Mouse (Mus musculus) liver, adult 2 months (tissue): ENCODE measurements around the gene Kap.

Experiments
- CTCF ChIP-seq: fragments of 200-500 bp; IDR thresholded peaks from 2 replicates; pipeline ENCODE4 v1.5.1; 2011; ENCODE audit warnings: low read depth, low read length, control low read depth
- POLR2A ChIP-seq: fragments of 200-500 bp; IDR thresholded peaks from 2 replicates; pipeline ENCODE4 v1.6.1; 2011; ENCODE audit warnings: low read length, control low read depth; ENCODE audit not compliant: insufficient read depth; ENCODE audit errors: extremely low read depth

GRCm38 (mm10) chr6:133875906-133876462 is 22.4 kb upstream of the Kap start:
- TF ChIP-seq POLR2A (no peak), CTCF (peak; percentile 44)
